Mouse (Mus musculus): ENCODE measurements around the gene Tbx22.

Gene Tbx22

DNA sequence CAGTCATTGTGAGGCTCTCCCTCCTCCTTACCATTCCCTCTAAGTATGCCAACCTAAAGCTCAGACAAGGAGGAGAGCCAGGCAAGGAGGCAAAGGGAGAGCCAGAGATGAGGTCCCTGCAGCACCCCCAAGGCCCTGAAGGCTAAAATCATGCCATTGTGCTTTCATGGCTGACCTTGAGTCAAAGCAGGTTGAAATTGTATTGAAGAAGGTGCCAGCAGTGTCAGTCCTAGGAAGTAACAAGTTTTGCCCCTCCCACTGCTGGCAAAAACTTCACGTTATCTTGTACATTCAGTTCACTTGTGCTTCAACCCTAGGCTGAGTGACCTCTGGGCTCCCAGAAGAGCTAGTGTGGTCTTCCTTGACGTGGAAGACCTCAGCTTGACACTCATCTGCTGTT is at the start of gene Tbx22:
Gene Tbx22, plus strand, starts transcription at position 301 of the 400 bp plus-strand sequence.
- no peak for DNase-seq (ENCODE audit: low spot score in 2 of 2)

GRCm38 (mm10) chrX:107668677-107669076 is 913 bp downstream of the Tbx22 start:
- DNase-seq (ENCODE audit: low spot score in 2 of 2): no peak

- DNase-seq (ENCODE audit: low spot score in 2 of 2): no peak
Measured at GRCm38 (mm10) chrX:107679203-107679602, 11.4 kb downstream of the Tbx22 start.

DNA sequence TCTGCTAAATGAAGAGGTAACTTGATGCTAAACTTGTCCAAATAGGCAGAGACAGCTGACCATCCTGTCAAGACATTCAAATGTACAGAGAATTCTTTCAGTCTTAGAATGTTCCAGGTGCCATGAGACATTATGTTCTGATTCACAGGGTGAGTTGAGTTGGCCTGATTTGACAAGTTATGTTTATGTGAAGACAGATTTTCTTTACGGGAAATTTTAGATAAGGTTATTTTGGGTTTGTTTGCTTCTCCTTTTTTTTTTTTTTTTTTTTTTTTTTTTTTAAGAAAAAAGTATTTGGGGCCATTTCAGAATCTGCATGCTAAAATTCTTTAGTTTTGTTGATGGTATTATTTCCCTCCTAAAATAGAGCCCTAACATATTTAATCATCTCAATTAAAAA is 40.8 kb downstream of the Tbx22 start:
- DNase-seq (ENCODE audit: low spot score in 2 of 2): no peak

DNA sequence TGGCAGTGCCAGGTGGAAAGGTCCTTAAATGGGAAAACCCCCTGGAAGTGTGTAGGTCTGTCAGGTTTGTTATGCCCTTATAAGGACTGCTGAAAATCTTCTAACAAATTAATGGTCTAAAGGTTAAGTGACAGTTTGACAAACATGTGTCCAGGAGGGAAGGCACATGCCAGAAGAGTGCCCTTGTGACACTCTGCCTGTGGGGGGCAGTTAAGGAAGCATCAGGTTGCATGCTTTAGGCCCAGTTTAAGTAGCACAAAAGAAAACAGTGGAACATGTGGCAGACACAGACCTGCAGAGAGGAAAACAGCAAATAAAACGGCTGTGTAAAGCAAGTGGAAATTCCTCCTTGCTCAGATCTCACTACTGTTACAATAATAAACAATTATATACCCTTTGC is 55.8 kb downstream of the Tbx22 start:
- DNase-seq (ENCODE audit: low spot score in 2 of 2): no peak
